In genomic region chr5:113136951-113137487, GRCm38 (mm10) we compare ENCODE assay signal across 8 mouse cellular contexts. TPM values are rescaled to one million over a fixed set of nuclear protein-coding genes. Genes with fewer than 3 reads are reported as not detected.
A peak's percentile ranks its signal among the peaks of the same experiment; 100 is the strongest.
DNase-seq lines count a peak whose midpoint lies in the region; ATAC-seq lines count a peak whose summit lies in the region.

No protein-coding gene starts in this region.

- ATAC-seq in limb, embryonic 12.5 days (ENCODE audit: insufficient number of reproducible peaks, insufficient read depth, low FRiP score, low TSS enrichment, low read depth), result no peak
- no peak for ATAC-seq in midbrain, embryonic 14.5 days (ENCODE audit: low FRiP score, low TSS enrichment)

- H3K9me3 ChIP-seq in limb, embryonic 12.5 days, result peaks cover 5% of the 10 kb centered on the region; the same call in 1 of the 2 replicates
- H3K9me3 ChIP-seq in midbrain, embryonic 14.5 days (ENCODE audit: control insufficient read depth, low read length), result no peaks in the 10 kb centered on the region

- H3K4me3 ChIP-seq in limb, embryonic 12.5 days (replicated peaks), result peak overlapping the region; percentile 46
- no peak overlapping the region for H3K4me3 ChIP-seq in midbrain, embryonic 14.5 days (replicated peaks; ENCODE audit: low read depth, low read length)

- H3K27me3 ChIP-seq in limb, embryonic 12.5 days, result peaks cover 48% of the 10 kb centered on the region
- H3K27me3 ChIP-seq in midbrain, embryonic 14.5 days (ENCODE audit: control insufficient read depth, insufficient read depth, low read length), result peaks cover 16% of the 10 kb centered on the region

- peak; percentile 48 for DNase-seq in urinary bladder, adult 2 months (ENCODE audit: low spot score)
- DNase-seq in urinary bladder, postnatal 4 days (ENCODE audit: low spot score in 2 of 2), result no peak
- peak; percentile 67 to 77 for DNase-seq in heart, adult 18-20 months
- no peak for DNase-seq in midbrain, embryonic 14.5 days
- DNase-seq in cerebellum, postnatal 10 days, result no peak
- DNase-seq in spleen, adult 12 weeks (ENCODE audit: low spot score), result no peak
- DNase-seq in cerebellum, adult 9-11 months, result no peak

- no peak overlapping the region for H3K9ac ChIP-seq in limb, embryonic 12.5 days (replicated peaks)
- no peak overlapping the region for H3K9ac ChIP-seq in midbrain, embryonic 14.5 days (replicated peaks; ENCODE audit: low read length)

- peak overlapping the region; percentile 88 for H3K4me2 ChIP-seq in limb, embryonic 12.5 days
- H3K4me2 ChIP-seq in midbrain, embryonic 14.5 days (ENCODE audit: low read length), result peak overlapping the region; percentile 90

- H3K4me1 ChIP-seq in limb, embryonic 12.5 days (replicated peaks), result peaks cover 43% of the 10 kb centered on the region
- peaks cover 22% of the 10 kb centered on the region for H3K4me1 ChIP-seq in midbrain, embryonic 14.5 days (ENCODE audit: control insufficient read depth, insufficient read depth, low read length)

- WGBS in limb, embryonic 12.5 days, result 70% methylated on average over 13 of the region's 13 CpGs
- WGBS in midbrain, embryonic 14.5 days, result 76% methylated on average over 13 of the region's 13 CpGs

- H3K27ac ChIP-seq in limb, embryonic 12.5 days, result no peak overlapping the region
- no peak overlapping the region for H3K27ac ChIP-seq in midbrain, embryonic 14.5 days (replicated peaks; ENCODE audit: low read depth, low read length)

- no peaks in the 10 kb centered on the region for H3K36me3 ChIP-seq in limb, embryonic 12.5 days
- no peaks in the 10 kb centered on the region for H3K36me3 ChIP-seq in midbrain, embryonic 14.5 days (ENCODE audit: control insufficient read depth, insufficient read depth, low read length)

RNA-seq across cellular contexts. Expression of gene Crybb3, which starts 55.6 kb away (rescaled TPM):
- polyA plus RNA-seq in urinary bladder, adult 2 months (2012; rRNA removed), result 5.4 and 6.1 TPM in 2 replicates
- under 1 TPM; 0.23 to 0.55 TPM for total RNA-seq in heart, adult 18-20 months (2021)
- 1.4 TPM in 2 replicates for polyA plus RNA-seq in limb, embryonic 12.5 days (2016; fragmentation: Nextera tagmentation; extraction: Ambion mirVana)
- 0.70 and 0.77 TPM in 2 replicates for polyA plus RNA-seq in midbrain, embryonic 14.5 days (2014; fragmentation: Nextera tagmentation; extraction: Ambion mirVana)

Comparison
In these comparisons a context has a peak if more than half of its experiments do, and no peak if none do; other contexts are left out.
1. DNase-seq: peak in urinary bladder, adult 2 months (single experiment) and heart, adult 18-20 months (2 of 2); none in urinary bladder, postnatal 4 days (0 of 2), midbrain, embryonic 14.5 days (single experiment), cerebellum, postnatal 10 days (0 of 2), spleen, adult 12 weeks (single experiment) and cerebellum, adult 9-11 months (single experiment).